Mouse (Mus musculus): ENCODE results near the gene Mex3b. TPM values are rescaled to one million over a fixed set of nuclear protein-coding genes. Genes with fewer than 3 reads are reported as not detected.
A peak's percentile ranks its signal among the peaks of the same experiment; 100 is the strongest.

The Mex3b gene
- total and polyA plus RNA-seq, 3 experiments: 0.59 to 2.5 (median 2.1) TPM

- Histone ChIP-seq H3K9me3 (replicated peaks; ENCODE audit: low read length) (no peaks in the 10 kb centered on the region), H3K4me2 (ENCODE audit: insufficient read depth, low read depth, poor library complexity, severe bottlenecking) (no peak overlapping the region), H3K36me3 (replicated peaks in 1 of 2; ENCODE audit: control insufficient read depth in 1 of 2, insufficient read depth in 1 of 2, low read length in 1 of 2) (no peaks in the 10 kb centered on the region), H3K27me3 (replicated peaks) (no peaks in the 10 kb centered on the region), H3K27ac (ENCODE audit: insufficient read depth, low read depth) (no peak overlapping the region), H3K4me1 (ENCODE audit: control insufficient read depth in 1 of 2, insufficient read depth in 2 of 2) (peaks cover 2 to 16% of the 10 kb centered on the region in 2 experiments; a peak in 3 of 4 replicates), H3K79me2 (replicated peaks; ENCODE audit: control insufficient read depth, extremely low read depth, insufficient read depth, poor library complexity, severe bottlenecking) (no peaks in the 10 kb centered on the region), H3K4me3 (replicated peaks in 1 of 3; ENCODE audit: low read depth in 2 of 3, low read length in 2 of 3, poor library complexity in 1 of 3) (no peak overlapping the region), H3K9ac (ENCODE audit: insufficient read depth, low read depth) (no peak overlapping the region)
- dilution Hi-C loops (cut with MboI; ENCODE audit: extremely low pct_ligation_motif_present, extremely low pct_unique_long_range_greater_than_20kb, low sequenced_read_pairs): no loop called here
- in situ Hi-C loops (cut with MboI; ENCODE audit: low pct_ligation_motif_present, low pct_unique_long_range_greater_than_20kb, low sequenced_read_pairs): no loop called here
- no peak for DNase-seq (ENCODE audit: extremely low read depth)
- TF ChIP-seq HCFC1 (IDR thresholded peaks at IDR 0.05; ENCODE audit: low read depth, low read length): no peak
- TF ChIP-seq ELF1 (IDR thresholded peaks at IDR 0.05; ENCODE audit: low read depth, low read length): no peak
- no peak for TF ChIP-seq CHD2 (IDR thresholded peaks at IDR 0.05; ENCODE audit: low read length)
- TF ChIP-seq SMC3 (IDR thresholded peaks at IDR 0.05; ENCODE audit: low read depth, low read length): no peak
- no peak for TF ChIP-seq UBTF (IDR thresholded peaks at IDR 0.05; ENCODE audit: low read depth, low read length)
- TF ChIP-seq E2F4 (IDR thresholded peaks at IDR 0.05; ENCODE audit: insufficient replicate concordance, low read depth, low read length): no peak
- no peak for TF ChIP-seq TBP (conservative IDR thresholded peaks at IDR 0.05; ENCODE audit: low read depth, low read length)
- no peak for TF ChIP-seq NRF1 (IDR thresholded peaks at IDR 0.05; ENCODE audit: low read depth, low read length)
- TF ChIP-seq MYC (IDR thresholded peaks at IDR 0.05; ENCODE audit: low read depth, low read length): no peak
- TF ChIP-seq GABPA (IDR thresholded peaks at IDR 0.05; ENCODE audit: insufficient replicate concordance, low read depth, low read length): no peak
- no peak for TF ChIP-seq BHLHE40 (IDR thresholded peaks at IDR 0.05; ENCODE audit: low read depth, low read length)
- TF ChIP-seq USF1 (IDR thresholded peaks at IDR 0.05; ENCODE audit: low read depth, low read length): no peak
- no peak for TF ChIP-seq ETS1 (conservative IDR thresholded peaks at IDR 0.05; ENCODE audit: low read depth, low read length)
- TF ChIP-seq KAT2A (IDR thresholded peaks at IDR 0.05; ENCODE audit: insufficient replicate concordance, low read length): no peak
- no peak for TF ChIP-seq EP300 (IDR thresholded peaks at IDR 0.05; ENCODE audit: low read length)
- TF ChIP-seq RCOR1 (conservative IDR thresholded peaks at IDR 0.05; ENCODE audit: low read depth, low read length): no peak
- TF ChIP-seq MXI1 (IDR thresholded peaks at IDR 0.05; ENCODE audit: low read depth, low read length): no peak
- no peak for TF ChIP-seq USF2 (conservative IDR thresholded peaks at IDR 0.05; ENCODE audit: low read depth, low read length)
Observed at GRCm38 (mm10) chr7:82899459-82900297, 32.5 kb downstream of the Mex3b start.

GRCm38 (mm10) chr7:82903006-82903405 is 35.9 kb downstream of the Mex3b start:
- no peak for DNase-seq (ENCODE audit: extremely low read depth)
- Histone ChIP-seq H3K4me2 (ENCODE audit: insufficient read depth, low read depth, poor library complexity, severe bottlenecking) (peak overlapping the region; percentile 29; the same call in 1 of the 2 replicates), H3K27me3 (replicated peaks) (no peaks in the 10 kb centered on the region), H3K9me3 (replicated peaks; ENCODE audit: low read length) (no peaks in the 10 kb centered on the region), H3K4me1 (ENCODE audit: control insufficient read depth in 1 of 2, insufficient read depth in 2 of 2) (peaks cover 0 to 2% of the 10 kb centered on the region in 2 experiments; a peak in 1 of 4 replicates), H3K4me3 (replicated peaks in 1 of 3; ENCODE audit: low read depth in 2 of 3, low read length in 2 of 3, poor library complexity in 1 of 3) (no peak overlapping the region), H3K79me2 (replicated peaks; ENCODE audit: control insufficient read depth, extremely low read depth, insufficient read depth, poor library complexity, severe bottlenecking) (no peaks in the 10 kb centered on the region), H3K9ac (ENCODE audit: insufficient read depth, low read depth) (no peak overlapping the region), H3K27ac (ENCODE audit: insufficient read depth, low read depth) (no peak overlapping the region), H3K36me3 (replicated peaks in 1 of 2; ENCODE audit: control insufficient read depth in 1 of 2, insufficient read depth in 1 of 2, low read length in 1 of 2) (no peaks in the 10 kb centered on the region)
- TF ChIP-seq NELFE (IDR thresholded peaks at IDR 0.05; ENCODE audit: low read depth, low read length): no peak
- no peak for TF ChIP-seq SIN3A (IDR thresholded peaks at IDR 0.05; ENCODE audit: low read length)
- TF ChIP-seq MAFK (IDR thresholded peaks at IDR 0.05; ENCODE audit: insufficient replicate concordance, low read length): no peak
- no peak for TF ChIP-seq MXI1 (IDR thresholded peaks at IDR 0.05; ENCODE audit: low read depth, low read length)
- TF ChIP-seq NRF1 (IDR thresholded peaks at IDR 0.05; ENCODE audit: low read depth, low read length): no peak
- in situ Hi-C loops (cut with MboI; ENCODE audit: low pct_ligation_motif_present, low pct_unique_long_range_greater_than_20kb, low sequenced_read_pairs) (no loop called here), dilution Hi-C loops (cut with MboI; ENCODE audit: extremely low pct_ligation_motif_present, extremely low pct_unique_long_range_greater_than_20kb, low sequenced_read_pairs) (no loop called here)

Measured in CH12.LX (cell line).